Mouse (Mus musculus): Measurements from ENCODE around the gene Cdk5r1. TPM values are rescaled to one million over a fixed set of nuclear protein-coding genes. Genes with fewer than 3 reads are reported as not detected.

Cdk5r1 gene
- total RNA-seq, 2 experiments from 2014 or later: 0.45 to 0.59 TPM

Other genes with a start within 250 kb of the Cdk5r1 start
- gene Rhbdl3, start 176.1 kb upstream of the Cdk5r1 start, total RNA-seq (2021): 1 to 10 TPM; 5.2 to 7.0 TPM
- 10 to 100 TPM; 23.5 to 23.9 TPM for gene 5730455P16Rik, start 99.0 kb upstream of the Cdk5r1 start, total RNA-seq (2021)
- gene Zfp207, start 93.7 kb upstream of the Cdk5r1 start, total RNA-seq (2021): 10 to 100 TPM; 68.8 to 68.9 TPM
- gene Psmd11, start 48.4 kb upstream of the Cdk5r1 start, total RNA-seq (2021): 100 to 1,000 TPM; 112 to 113 TPM

Data from heart, adult 18-20 months (tissue).